Mouse (Mus musculus) kidney, adult 11 months (tissue): ENCODE results near the gene Pde4b.
A peak's percentile ranks its signal among the peaks of the same experiment; 100 is the strongest.

Source experiments
- DNase-seq: peaks from one replicate; pipeline ENCODE4 v3.0.0; 2022

The Pde4b gene

GRCm38 (mm10) chr4:102408938-102409337, 321.6 kb downstream of the Pde4b start:
- DNase-seq = no peak

- no peak for DNase-seq
Observed at GRCm38 (mm10) chr4:102413101-102413500, 325.8 kb downstream of the Pde4b start.

DNA sequence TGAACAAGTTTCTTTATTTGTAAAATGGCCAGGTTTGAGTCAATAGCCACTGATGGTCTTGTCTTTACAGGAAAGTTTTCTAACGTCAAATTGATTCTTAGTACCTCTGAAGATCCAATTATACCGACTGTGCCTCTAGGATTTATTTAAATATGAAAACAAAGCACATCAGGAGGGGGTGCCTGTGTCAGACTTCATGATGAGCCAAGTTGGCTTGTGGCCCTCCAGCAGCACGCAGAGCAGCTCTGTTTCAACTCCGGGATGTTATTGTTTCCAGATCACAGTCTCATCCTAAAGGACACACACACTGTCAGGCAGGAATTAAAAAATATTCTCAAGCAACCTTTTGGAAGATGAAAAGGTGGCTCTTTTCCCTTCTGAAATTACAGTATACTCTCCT, 326.5 kb downstream of the Pde4b start:
- DNase-seq = no peak

DNA sequence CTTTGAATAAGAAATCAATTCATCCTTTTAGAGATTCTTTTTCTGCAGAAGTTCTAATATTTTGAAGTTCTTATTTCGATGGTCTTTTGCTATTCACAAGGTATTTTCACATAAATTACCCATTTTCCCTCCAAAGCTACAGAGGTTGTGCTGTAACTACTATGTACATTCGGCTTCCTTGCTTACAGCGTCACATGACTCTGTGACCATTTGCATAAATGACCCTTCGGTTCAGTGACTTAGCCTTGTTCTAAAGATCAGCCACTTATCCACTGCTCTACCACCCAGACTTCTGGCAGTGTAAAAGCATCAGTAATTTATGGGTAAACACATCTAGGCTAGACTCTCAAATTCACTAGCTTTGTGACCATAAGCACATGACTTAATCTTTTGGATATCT, 327.3 kb downstream of the Pde4b start:
- DNase-seq = no peak

- no peak for DNase-seq
Observed at GRCm38 (mm10) chr4:102420794-102421397, 333.6 kb downstream of the Pde4b start.

GRCm38 (mm10) chr4:102421398-102421859, 334.1 kb downstream of the Pde4b start:
- no peak for DNase-seq

GRCm38 (mm10) chr4:102424104-102424503, 336.8 kb downstream of the Pde4b start:
- no peak for DNase-seq

- DNase-seq = no peak
Observed at GRCm38 (mm10) chr4:102425422-102425821, 338.1 kb downstream of the Pde4b start.

GRCm38 (mm10) chr4:102429730-102430341, 342.5 kb downstream of the Pde4b start:
- no peak for DNase-seq

DNA sequence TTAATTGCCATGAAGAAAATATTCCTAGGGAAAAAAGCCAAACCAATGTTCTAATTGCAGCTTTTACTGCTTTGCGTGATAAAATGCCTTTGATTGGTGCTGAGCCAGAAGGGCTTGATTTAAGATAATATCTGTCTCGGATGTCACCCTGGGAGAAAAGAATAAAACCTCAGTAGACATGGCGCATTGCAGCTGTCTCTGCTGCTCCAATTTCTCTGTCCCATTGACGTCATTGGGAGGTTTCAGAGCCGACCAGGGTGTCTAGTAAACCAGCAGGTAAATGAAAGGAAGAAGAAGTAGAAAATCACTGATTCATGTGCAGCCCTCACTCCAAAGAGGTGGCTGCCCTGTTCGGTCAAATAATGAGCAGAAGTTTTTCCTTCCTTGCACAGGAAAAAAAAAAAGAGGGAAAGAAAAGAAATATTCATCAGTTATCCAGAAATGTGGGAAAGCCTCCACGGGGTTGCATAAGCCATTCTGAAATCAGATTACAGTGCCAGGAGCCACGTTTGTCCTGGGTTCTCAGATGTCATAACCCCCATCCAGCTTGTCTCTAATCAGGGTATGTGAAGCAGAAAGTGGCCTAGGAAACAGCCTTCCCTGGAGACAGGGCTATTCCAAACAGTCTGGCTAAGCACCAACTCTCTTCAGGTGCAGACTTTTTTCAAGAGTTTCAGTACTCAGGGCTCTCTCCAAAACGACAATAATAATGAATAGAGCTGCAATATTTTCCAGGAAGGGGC, 344.9 kb downstream of the Pde4b start:
- no peak for DNase-seq

DNA sequence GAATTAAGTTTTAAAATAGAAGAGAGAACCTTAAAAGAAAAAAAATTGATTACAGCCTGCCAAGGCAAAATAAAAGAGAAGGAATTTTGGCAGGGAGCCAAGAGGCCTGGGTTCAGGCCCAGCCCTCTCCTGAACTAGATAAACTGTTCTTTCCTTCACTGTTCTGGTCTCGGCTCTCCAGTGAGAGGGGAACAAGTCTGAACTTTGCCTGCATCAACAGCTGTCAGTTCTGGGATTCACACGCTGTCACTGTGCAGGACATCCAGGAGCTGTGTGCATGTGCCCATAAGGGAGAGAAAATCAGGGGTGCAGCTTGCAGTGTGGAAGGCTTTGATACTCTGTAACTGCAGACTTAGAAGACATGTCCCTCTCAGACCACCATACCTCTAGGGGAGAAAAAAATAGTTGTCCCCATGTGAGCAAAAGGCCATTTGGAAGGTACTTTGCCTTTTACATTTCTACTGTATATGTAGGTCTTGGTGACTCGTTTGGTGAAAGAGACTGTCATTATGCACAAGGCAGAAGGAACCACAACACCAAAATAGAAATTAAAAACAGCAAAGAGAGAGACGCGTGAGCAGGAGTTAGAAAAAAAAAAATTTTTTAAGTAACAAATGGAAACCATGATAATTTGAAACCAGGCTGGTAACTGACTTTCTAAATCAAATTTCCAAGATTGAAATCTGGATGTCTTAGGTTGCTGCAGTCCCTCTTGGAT, 352.2 kb downstream of the Pde4b start:
- DNase-seq = no peak

DNA sequence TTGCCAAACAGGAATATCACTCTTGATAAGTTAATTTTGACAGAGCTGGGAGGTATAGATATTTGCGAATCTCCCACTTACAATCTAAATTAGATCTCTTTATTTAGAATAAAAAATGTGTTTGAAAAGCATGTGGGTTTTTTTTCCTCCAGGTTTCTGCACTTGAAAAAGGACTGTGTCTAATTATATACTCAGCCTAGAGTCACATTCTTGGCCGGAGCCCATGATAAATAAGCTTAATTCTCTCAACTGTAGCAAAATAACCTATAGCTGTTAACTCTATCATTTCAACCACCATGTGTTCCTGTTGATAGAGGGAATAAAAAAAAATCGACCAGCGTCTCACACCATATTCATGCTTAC, 352.8 kb downstream of the Pde4b start:
- no peak for DNase-seq

DNA sequence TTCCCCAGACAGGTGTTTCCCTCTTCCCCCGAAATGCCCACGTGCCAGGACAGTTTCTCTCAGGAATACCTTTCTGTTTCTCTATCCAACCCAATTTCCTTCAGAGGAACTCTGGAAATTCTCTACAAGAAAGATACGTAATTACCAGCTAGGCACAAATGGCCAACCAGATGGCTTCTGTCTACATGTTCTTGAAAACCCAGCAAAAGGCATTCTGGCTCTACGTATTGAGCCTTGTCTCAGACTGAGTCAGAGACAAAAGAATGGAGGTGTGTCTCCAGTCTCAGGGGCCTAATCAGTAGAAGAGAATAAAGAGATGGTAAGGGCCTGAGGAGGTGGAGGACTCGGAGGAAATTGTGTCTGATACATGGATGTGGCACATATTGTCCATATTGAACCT, 356.2 kb downstream of the Pde4b start:
- no peak for DNase-seq

- no peak for DNase-seq
Observed at GRCm38 (mm10) chr4:102444501-102444900, 357.2 kb downstream of the Pde4b start.

DNA sequence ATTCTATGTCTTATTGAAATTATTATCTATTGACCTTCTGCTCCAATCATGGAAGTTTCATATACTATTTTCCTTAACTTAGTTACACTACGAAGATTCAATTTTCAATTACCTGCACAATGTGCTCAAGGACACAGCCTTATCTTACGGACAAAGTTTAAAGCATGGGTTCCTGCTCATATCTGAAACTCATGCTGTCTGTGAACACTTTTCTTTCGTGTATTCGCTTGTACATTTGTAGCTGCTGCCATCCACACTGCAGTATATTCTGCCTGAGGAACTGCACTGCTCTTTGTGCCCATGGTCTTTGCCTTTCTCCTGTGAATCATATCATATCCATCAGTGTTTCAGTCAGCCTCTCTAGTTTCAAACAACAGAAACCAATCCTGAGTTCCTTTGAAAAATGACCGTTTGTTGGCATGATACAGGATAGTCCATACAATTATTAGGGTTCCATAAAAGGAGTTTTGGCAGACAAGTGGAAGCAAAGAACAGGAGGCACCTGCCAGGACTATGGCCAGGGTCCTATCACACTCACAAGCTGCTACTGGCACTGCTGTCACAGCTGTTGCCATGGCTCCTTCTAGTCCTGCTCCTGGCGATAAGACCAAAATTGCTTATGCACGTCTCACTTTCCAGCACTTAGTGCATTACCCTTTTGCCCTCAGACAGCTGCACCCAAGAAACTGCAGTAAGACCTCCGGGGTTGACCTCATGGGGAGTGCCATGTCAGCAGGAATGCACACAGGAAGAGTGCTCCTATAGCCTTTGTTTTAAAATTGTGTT, 359.0 kb downstream of the Pde4b start:
- no peak for DNase-seq

DNA sequence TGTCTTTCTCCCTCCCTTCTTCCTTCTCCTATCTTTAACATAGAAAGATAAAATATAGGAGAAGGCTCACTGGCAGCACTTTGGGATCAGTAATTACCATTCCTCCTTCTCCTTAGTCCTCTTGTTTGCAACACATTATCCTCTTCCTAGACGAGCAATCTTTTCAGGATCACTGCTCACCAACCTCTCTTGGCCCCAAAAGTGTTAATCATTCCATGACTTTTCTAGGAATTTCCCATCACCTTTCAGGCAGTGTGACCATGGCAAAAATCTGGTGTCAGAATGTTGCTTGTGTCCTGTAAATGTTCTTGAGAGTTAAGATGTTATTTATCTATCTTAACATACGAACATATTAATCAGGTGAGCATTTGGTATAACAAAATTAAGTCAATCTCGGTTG, 369.1 kb downstream of the Pde4b start:
- peak; percentile 38 for DNase-seq

DNA sequence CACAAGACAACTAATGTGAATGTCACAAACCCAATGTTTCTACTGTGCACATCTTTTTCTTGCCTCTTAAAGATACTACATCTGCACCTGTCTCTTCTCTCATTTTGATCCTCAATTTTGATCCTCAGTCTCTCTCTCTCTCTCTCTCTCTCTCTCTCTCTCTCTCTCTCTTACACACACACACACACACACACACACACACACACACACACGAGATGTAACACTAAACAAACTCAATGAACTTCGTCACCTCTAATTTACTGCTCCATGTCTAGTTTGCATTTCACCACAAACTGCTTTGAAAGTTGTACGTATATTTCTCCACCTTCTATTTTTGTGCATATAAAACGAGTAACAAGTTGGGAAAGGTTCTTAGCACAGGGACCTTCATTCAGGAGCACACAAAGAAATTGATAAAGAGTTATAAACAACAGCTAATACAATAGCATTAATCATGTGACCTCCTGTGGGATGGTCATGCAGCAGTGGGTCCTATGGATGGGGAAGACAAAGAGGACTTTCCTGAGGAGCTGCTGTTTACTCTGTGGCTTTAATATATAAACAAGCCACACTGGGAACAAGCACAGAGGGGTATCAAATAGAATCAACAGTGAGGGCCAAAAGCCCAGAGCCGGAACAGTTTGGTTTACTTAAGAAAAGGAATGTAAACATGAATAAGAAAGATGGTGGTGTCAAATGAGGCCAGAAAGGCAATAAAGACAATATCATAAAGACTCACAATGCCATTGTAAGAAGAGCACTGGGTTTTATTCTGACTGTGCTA, 372.1 kb downstream of the Pde4b start:
- no peak for DNase-seq

DNA sequence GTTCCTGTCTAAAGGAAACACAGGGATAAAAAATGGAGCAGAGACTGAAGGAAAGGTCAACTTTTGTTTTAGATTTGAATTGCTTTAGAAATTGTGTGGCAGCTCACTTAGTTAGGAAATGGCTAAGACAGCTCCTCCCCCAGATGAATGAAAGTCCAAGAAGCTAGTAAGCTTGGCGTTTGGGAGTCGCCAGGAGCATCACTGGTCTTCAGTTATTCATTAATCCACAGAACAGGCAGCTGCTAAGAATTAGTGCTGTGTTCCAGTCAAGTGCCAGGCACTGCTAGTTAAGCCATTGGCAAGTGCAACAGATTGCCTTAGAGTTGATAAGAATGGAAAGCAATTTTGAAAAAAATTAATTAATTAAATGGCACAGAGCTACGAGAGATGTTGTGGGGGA, 390.8 kb downstream of the Pde4b start:
- DNase-seq = peak; percentile 82

- no peak for DNase-seq
Observed at GRCm38 (mm10) chr4:102478860-102479259, 391.5 kb downstream of the Pde4b start.

DNA sequence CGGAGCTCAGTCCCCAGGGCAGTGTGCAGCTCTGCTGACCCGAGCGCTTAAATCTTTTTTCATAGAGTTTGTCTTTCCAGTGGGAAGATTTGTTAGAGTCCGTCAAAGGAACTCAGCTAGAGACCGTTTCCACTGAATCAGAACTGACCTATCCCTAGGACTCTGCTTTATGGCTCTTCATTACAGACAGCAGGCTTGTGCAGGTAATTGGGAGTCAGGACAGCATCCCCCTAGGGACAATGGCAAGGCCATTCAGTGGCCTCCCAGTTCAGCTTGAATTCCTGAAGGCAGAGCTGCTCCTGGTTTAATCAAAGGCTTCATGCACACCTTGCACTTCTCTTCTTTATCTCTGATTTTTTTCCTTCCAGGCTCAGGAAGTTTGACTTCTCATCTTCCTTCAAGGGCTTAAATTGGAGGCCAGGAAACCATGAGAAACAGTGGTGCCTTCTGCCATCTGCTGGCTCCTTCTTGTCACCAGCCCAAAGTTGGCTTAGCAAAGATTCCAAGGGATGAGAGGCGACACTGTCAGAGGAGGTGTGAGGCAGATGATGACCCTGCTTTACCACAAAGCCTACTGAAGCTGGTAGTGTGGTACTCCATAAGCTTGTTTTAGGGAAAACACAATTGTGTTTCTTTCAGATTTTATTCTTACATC, 393.6 kb downstream of the Pde4b start:
- peak; percentile 21 for DNase-seq

GRCm38 (mm10) chr4:102483354-102484018, 396.1 kb downstream of the Pde4b start:
- DNase-seq = no peak
